Mouse (Mus musculus): Measurements from ENCODE around the gene Prmt8.

Gene Prmt8

GRCm38 (mm10) chr6:127669313-127669712, 100.0 kb downstream of the Prmt8 start:
- DNase-seq (ENCODE audit: low read depth, low spot score) = no peak

- DNase-seq (ENCODE audit: low read depth, low spot score) = no peak
Observed at GRCm38 (mm10) chr6:127663263-127663662, 106.0 kb downstream of the Prmt8 start.

GRCm38 (mm10) chr6:127661717-127662292, 107.5 kb downstream of the Prmt8 start:
- DNase-seq (ENCODE audit: low read depth, low spot score) = no peak

DNA sequence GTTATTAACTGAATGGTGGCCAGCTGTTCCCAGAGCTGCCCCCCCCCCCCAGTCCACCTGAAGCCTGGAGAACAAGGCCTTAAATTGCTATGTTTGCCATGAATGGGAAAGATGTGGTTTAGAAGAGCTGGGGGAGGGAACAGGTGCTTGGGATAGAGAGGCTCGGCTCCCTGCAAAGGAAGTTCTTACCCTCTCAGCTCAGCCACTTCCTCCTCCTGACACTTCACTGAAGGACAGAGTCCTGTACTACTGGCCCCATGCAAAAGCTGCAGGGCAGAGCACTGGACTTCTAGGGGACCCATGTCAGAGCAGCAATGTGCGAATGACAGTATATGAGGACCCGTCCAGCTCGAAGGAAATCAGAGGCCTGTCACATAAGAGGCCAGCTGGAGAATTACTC, 109.3 kb downstream of the Prmt8 start:
- no peak for DNase-seq (ENCODE audit: low read depth, low spot score)

DNA sequence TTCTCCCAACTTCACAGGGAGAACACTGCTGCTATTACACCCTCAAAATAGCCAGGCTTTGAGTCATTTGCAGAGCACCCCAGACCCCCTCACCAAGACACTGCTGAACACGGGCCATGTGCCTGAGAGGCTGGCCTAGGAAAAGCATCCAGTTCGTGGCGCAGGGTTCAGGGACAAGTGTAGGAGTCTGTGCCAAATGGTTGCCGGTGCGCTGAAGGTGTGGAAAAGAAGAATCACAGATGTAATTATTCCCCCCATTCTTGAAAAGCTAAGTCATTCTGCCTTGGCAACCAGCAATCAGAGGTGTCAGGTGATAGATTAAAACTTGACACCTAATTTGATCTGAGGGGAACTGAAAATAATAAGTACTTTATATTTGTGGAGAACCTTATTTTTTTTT, 109.8 kb downstream of the Prmt8 start:
- no peak for DNase-seq (ENCODE audit: low read depth, low spot score)

GRCm38 (mm10) chr6:127657152-127657551, 112.1 kb downstream of the Prmt8 start:
- DNase-seq (ENCODE audit: low read depth, low spot score) = peak; percentile 76

DNA sequence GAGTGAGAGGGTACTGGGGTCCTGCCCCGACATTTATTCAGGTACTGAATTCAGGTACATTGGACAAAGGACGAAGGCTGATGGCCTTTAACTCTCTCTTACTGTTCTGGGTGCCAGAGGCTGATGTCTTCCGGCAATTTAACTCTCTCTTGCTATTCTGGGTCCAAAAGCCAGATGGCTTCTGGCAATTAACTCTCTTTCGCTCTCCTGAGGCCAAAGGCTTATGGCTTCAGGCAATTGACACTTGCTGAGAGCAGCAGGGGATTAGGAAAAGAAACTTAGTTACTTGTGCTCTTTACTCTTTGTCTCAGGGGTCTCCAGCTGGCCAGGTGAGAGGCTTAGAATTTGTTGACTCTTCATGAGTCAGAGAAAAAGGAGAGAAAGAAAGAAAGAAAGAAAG, 113.3 kb downstream of the Prmt8 start:
- DNase-seq (ENCODE audit: low read depth, low spot score) = no peak

- DNase-seq (ENCODE audit: low read depth, low spot score) = peak; percentile 54
Observed at GRCm38 (mm10) chr6:127641077-127641801, 128.0 kb downstream of the Prmt8 start.

Data from 3T3-L1 (cell line).